Mouse (Mus musculus) myocyte (in vitro differentiated cells): ENCODE measurements around the gene Fbxo47. TPM values are rescaled to one million over a fixed set of nuclear protein-coding genes. Genes with fewer than 3 reads are reported as not detected.

Experiments used
- H3K27me3 ChIP-seq: one replicate; pipeline ENCODE4 v1.6.1; 2011; ENCODE audit not compliant: control insufficient read depth, insufficient read depth, insufficient read length
- H3K36me3 ChIP-seq: one replicate; pipeline ENCODE4 v1.6.1; 2011; ENCODE audit not compliant: control insufficient read depth, insufficient read depth
- H3K4me2 ChIP-seq: one replicate; pipeline ENCODE4 v1.6.1; 2011; ENCODE audit warnings: low read depth, control low read depth
- H3K4me3 ChIP-seq: one replicate; pipeline ENCODE4 v1.5.1; 2011; ENCODE audit warnings: mild to moderate bottlenecking, control low read depth, moderate library complexity
- H3K79me2 ChIP-seq: one replicate; pipeline ENCODE4 v1.6.1; 2011; ENCODE audit not compliant: control insufficient read depth, insufficient read depth
- H3ac ChIP-seq: one replicate; pipeline ENCODE4 v1.6.1; 2011; ENCODE audit not compliant: control insufficient read depth, insufficient read length
- CEBPB ChIP-seq: IDR thresholded peaks from 2 replicates; pipeline ENCODE4 v1.6.1; 2011; ENCODE audit warnings: mild to moderate bottlenecking, moderate library complexity; ENCODE audit not compliant: poor library complexity, insufficient read depth, severe bottlenecking
- E2F4 ChIP-seq: IDR thresholded peaks from one replicate; pipeline ENCODE4 v1.6.1; 2011; ENCODE audit warnings: mild to moderate bottlenecking, control low read depth, moderate library complexity; ENCODE audit not compliant: insufficient read depth
- MAX ChIP-seq: IDR thresholded peaks from one replicate; pipeline ENCODE4 v1.6.1; 2011; ENCODE audit warnings: low read depth, mild to moderate bottlenecking, control low read depth
- MYOD1 ChIP-seq, 3 experiments: IDR thresholded peaks; one replicate each; pipeline ENCODE4 v1.6.1; 2011; ENCODE audit warnings: control low read depth in 2 of 3, low read depth in 2 of 3, mild to moderate bottlenecking in 2 of 3, moderate library complexity in 1 of 3; ENCODE audit not compliant: insufficient read length in 2 of 3, control insufficient read depth in 1 of 3
- MYOG ChIP-seq, 3 experiments: IDR thresholded peaks; one replicate each; pipeline ENCODE4 v1.6.1; 2011; ENCODE audit warnings: control low read depth in 2 of 3, low read depth in 2 of 3, mild to moderate bottlenecking in 2 of 3; ENCODE audit not compliant: insufficient read length in 2 of 3, control insufficient read depth in 1 of 3, insufficient read depth in 1 of 3
- POLR2A ChIP-seq: IDR thresholded peaks from one replicate; pipeline ENCODE4 v1.6.1; 2011; ENCODE audit warnings: low read depth, mild to moderate bottlenecking, control low read depth, moderate library complexity; ENCODE audit not compliant: insufficient read length
- POLR2AphosphoS2 ChIP-seq: IDR thresholded peaks from one replicate; pipeline ENCODE4 v1.6.1; 2011; ENCODE audit warnings: low read depth, control low read depth; ENCODE audit not compliant: insufficient read length
- REST ChIP-seq: IDR thresholded peaks from one replicate; pipeline ENCODE4 v1.6.1; 2011; ENCODE audit warnings: mild to moderate bottlenecking, control low read depth, moderate library complexity; ENCODE audit not compliant: insufficient read depth, insufficient read length
- SRF ChIP-seq: IDR thresholded peaks from one replicate; pipeline ENCODE4 v1.6.1; 2011; ENCODE audit warnings: low read depth; ENCODE audit not compliant: control insufficient read depth, insufficient read length
- TCF12 ChIP-seq: IDR thresholded peaks from one replicate; pipeline ENCODE4 v1.6.1; 2011; ENCODE audit warnings: mild to moderate bottlenecking, control low read depth; ENCODE audit not compliant: poor library complexity, insufficient read depth, severe bottlenecking
- TCF3 ChIP-seq: IDR thresholded peaks from one replicate; pipeline ENCODE4 v1.6.1; 2011; ENCODE audit warnings: low read depth, control low read depth; ENCODE audit not compliant: insufficient read length
- USF1 ChIP-seq: IDR thresholded peaks from one replicate; pipeline ENCODE4 v1.6.1; 2011; ENCODE audit warnings: low read depth, mild to moderate bottlenecking, control low read depth, moderate library complexity
- polyA plus RNA-seq: library from polyadenylated mRNA; unstranded; fragments of >200 nt; fragmentation: generic; extraction: Trizol; gene quantifications from one replicate; pipeline ENCODE4 v1.2.1, GENCODE M21; 2012; ENCODE audit warnings: missing spikeins

Gene Fbxo47
- polyA plus RNA-seq: 0.32 TPM

DNA sequence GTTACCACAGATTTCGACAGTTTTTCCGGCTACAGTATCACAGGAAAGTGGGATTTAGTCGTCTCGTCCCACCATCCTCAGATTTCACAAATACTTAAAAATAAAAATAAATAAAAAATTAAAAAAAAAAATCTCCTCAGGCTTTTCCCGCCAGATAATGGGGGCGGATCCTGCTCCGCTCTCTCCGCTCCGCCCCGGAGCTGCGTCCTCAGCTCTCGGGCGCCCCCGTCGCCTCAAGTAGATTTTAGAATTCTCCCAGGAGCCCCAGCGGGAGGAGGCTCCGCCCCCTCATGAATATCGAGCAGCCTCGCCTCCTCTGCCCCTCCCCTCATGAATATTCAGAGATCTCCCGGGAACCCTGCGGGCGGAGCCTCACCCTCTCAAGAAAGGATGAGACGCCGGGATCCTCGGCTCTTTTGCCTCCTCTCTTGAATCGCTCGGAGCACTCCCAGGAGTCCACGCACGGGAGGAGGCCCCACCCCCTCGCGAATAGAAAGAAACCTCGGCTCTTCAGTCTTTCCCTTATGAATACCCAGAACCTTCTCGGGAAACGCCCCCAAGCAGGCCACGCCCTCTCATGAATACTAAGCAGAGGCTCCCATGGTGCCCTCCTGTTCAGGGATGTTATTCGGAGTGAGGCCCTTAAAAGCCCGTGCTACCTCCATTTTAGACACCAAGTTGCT is at the start of gene Fbxo47:
Gene Fbxo47 (minus strand): TSS at position 237 of the 683 bp plus-strand sequence.
- H3K36me3 ChIP-seq: no peaks in the 10 kb centered on the region

DNA sequence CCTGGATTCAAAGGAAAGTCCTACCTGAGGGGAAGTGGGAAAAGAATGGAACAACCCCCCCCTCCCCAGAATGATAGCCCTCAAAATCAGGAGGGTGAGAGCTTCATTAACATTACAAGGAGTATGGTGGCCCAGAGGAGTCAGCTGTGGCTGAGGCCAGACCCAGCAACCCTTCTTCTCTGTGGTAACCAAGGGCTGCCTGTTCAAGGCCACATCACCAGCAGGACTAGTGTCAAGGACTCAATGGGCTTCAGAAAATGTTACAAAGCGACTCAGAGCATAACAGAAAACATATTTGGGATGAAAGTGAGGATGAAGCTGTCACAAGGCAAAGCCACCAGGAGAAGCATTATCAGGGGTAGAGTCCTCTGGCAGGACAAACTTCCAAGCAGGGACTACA is 49.6 kb upstream of the Fbxo47 start:
- Histone ChIP-seq H3K36me3 (no peaks in the 10 kb centered on the region), H3K4me3 (no peak overlapping the region), H3ac (no peak overlapping the region), H3K4me2 (no peak overlapping the region), H3K79me2 (no peaks in the 10 kb centered on the region), H3K27me3 (no peaks in the 10 kb centered on the region)
- no peak for TF ChIP-seq POLR2AphosphoS2
- TF ChIP-seq MAX: no peak
- no peak for TF ChIP-seq MYOG (IDR thresholded peaks at IDR 0.05; ENCODE audit: control insufficient read depth in 1 of 3, insufficient read depth in 1 of 3, insufficient read length in 2 of 3, low read depth in 2 of 3)
- TF ChIP-seq TCF3: no peak
- no peak for TF ChIP-seq POLR2A
- no peak for TF ChIP-seq CEBPB
- TF ChIP-seq MYOD1 (IDR thresholded peaks at IDR 0.05; ENCODE audit: control insufficient read depth in 1 of 3, insufficient read length in 2 of 3, low read depth in 2 of 3): no peak
- no peak for TF ChIP-seq TCF12
- no peak for TF ChIP-seq USF1
- no peak for TF ChIP-seq SRF
- TF ChIP-seq E2F4: no peak
- no peak for TF ChIP-seq REST

More for the DNA sequence above, at the start of gene Fbxo47:
- Histone ChIP-seq H3ac (no peak within 1 kb of the TSS), H3K27me3 (no peaks in the 10 kb centered on the region), H3K4me2 (peak within 1 kb of the TSS; percentile 76), H3K4me3 (peak within 1 kb of the TSS; percentile 43), H3K79me2 (no peaks in the 10 kb centered on the region)
- TF ChIP-seq E2F4 (peak; percentile 65), POLR2A (peak; percentile 35), CEBPB (no peak)

DNA sequence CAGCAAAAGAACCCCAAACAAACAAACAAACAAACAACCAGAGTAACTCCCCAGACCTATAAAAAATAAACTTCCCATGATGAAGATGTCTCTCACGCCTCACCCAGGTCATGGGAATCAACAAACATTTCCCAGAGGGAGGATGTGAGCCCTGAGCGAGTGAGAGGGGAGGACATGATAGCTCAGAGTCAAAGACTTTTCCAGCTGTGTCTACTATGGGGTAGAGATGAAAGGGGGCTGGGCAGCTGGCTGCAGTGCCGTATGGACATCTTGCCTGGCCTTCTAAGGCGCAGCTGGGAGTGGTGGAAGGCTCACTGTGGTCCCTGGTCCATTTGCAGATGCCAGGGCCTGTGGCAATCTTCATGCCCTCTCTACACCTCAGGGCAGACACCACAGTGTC is 45.0 kb upstream of the Fbxo47 start:
- Histone ChIP-seq H3K4me3 (no peak overlapping the region), H3K27me3 (no peaks in the 10 kb centered on the region), H3ac (no peak overlapping the region), H3K79me2 (no peaks in the 10 kb centered on the region), H3K4me2 (no peak overlapping the region), H3K36me3 (no peaks in the 10 kb centered on the region)
- TF ChIP-seq MYOG (IDR thresholded peaks at IDR 0.05; ENCODE audit: control insufficient read depth in 1 of 3, insufficient read depth in 1 of 3, insufficient read length in 2 of 3, low read depth in 2 of 3) (no peak), E2F4 (no peak), MYOD1 (IDR thresholded peaks at IDR 0.05; ENCODE audit: control insufficient read depth in 1 of 3, insufficient read length in 2 of 3, low read depth in 2 of 3) (no peak), POLR2A (no peak), TCF12 (no peak), SRF (no peak), POLR2AphosphoS2 (no peak), USF1 (no peak), CEBPB (no peak), REST (no peak)

DNA sequence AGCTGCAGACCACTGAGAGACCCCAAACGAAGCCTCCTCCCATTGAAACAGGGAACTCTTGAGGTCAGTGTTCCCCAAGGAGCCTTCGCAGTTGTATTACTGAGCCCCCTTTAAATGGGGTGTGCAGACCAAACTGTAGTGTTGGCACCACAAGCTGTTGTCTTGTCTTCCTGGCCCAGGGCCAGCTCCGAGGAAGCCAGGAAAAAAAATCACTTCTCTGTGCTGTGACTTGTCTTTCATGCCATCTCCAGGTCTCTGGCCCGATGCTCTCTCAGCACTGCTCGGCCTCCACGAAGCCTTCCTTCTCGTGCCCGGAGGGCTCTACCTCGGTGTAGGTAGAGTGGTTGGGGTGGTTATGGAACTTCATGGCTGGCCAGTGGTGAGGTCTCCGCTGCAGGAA is 40.3 kb upstream of the Fbxo47 start:
- Histone ChIP-seq H3K4me3 (no peak overlapping the region), H3K4me2 (no peak overlapping the region), H3K27me3 (no peaks in the 10 kb centered on the region), H3K79me2 (no peaks in the 10 kb centered on the region), H3K36me3 (no peaks in the 10 kb centered on the region), H3ac (no peak overlapping the region)
- no peak for TF ChIP-seq CEBPB
- no peak for TF ChIP-seq MAX
- no peak for TF ChIP-seq REST
- TF ChIP-seq MYOG (IDR thresholded peaks at IDR 0.05; ENCODE audit: control insufficient read depth in 1 of 3, insufficient read depth in 1 of 3, insufficient read length in 2 of 3, low read depth in 2 of 3): no peak

DNA sequence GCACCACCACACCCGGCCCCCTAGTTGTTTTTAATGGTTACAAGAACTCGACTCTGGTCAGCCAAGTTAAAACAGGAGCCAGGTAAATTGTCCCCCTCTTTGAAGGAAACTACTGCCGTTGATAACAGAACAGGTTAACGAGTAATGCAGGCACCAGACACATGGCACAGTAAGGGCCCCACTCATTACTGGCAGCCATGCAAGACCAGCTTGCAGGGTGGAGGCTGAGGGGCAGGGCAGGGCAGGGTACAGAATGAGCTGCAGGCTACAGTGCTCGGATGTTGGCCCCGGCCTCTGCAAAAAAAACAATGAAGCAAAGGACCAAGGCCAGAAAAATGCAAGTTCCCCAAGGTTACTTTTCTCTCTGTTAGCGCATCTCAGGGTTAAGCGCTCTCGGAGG is 39.7 kb upstream of the Fbxo47 start:
- Histone ChIP-seq H3K27me3 (no peaks in the 10 kb centered on the region), H3K36me3 (no peaks in the 10 kb centered on the region), H3K4me3 (no peak overlapping the region), H3K79me2 (no peaks in the 10 kb centered on the region), H3ac (no peak overlapping the region), H3K4me2 (no peak overlapping the region)
- no peak for TF ChIP-seq POLR2A
